Mouse (Mus musculus) left cerebral cortex, postnatal 25 days (tissue): Measurements from ENCODE around the gene Cyth1. TPM values are rescaled to one million over a fixed set of nuclear protein-coding genes. Genes with fewer than 3 reads are reported as not detected.
A peak's percentile ranks its signal among the peaks of the same experiment; 100 is the strongest.

Experiments used
- DNase-seq, 2 experiments: peaks; one replicate each; pipeline ENCODE4 v3.0.0; 2022; ENCODE audit warnings: low spot score in 2 of 2, mixed read lengths in 1 of 2
- intact Hi-C: fragments of 180-260 bp; cut with DNase I; formaldehyde crosslinking; loops from one replicate; pipeline ENCODE4 v1.15.1; 2025
- total RNA-seq, 2 experiments: library from RNA; stranded (reverse); gene quantifications; 2 replicates each; pipeline ENCODE4 v1.2.3; 2021

Cyth1 gene
- total RNA-seq, 2 experiments from 2014 or later, result 64.9 to 70.1 TPM

GRCm38 (mm10) chr11:118203469-118203868 is 44.9 kb downstream of the Cyth1 start:
- intact Hi-C loops, result no loop called here
- no peak for DNase-seq

GRCm38 (mm10) chr11:118202410-118203233 is 45.8 kb downstream of the Cyth1 start:
- peak; percentile 84 to 90 for DNase-seq
- intact Hi-C loops, result no loop called here

DNA sequence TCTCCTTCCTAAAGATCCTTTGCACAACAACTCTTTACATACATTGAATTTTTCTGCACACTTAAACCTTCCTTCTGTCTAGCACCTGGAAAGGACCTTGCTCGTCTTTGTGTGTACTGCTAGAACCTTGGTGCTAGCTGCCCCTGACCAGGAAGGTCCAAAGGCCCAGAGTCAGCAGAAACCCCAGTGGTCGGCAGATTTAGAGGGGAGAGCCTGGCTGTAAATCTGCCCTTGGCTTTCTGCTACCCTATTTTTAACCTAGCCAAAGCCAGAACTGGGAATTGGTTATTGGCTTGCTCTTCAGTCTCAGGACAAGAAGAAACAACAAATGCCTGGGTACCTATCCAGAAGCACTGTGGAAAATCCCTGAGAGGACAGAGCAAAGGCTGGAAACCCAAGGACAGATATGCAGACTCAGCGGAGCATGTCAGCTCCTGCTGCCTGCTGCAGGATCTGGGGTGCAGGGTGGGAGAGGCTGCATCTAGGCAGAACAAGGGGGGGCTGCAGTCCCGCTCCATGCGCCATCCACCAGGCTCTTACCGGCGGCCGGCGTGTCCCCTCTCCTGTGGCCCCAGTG is 46.5 kb downstream of the Cyth1 start:
- intact Hi-C loops, result no loop called here
- no peak for DNase-seq

GRCm38 (mm10) chr11:118200834-118201830 is 47.3 kb downstream of the Cyth1 start:
- intact Hi-C loops, result no loop called here
- no peak for DNase-seq

DNA sequence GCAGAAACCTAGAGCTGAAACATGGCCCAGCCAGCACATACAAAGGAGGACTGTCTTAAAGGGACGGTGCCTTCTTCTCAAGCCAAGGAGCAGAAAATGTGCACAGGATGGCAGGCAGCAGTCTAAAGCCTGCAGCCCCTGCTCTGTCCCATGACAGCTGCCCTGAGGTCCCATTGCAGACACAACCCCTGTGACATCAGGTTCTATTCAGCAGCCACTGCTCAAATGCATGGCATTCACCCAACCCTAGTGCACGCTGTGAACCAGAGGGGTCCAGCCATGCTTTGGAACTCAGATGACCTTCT is 50.1 kb downstream of the Cyth1 start:
- peak; percentile 43 to 51 for DNase-seq
- intact Hi-C loops, result no loop called here

DNA sequence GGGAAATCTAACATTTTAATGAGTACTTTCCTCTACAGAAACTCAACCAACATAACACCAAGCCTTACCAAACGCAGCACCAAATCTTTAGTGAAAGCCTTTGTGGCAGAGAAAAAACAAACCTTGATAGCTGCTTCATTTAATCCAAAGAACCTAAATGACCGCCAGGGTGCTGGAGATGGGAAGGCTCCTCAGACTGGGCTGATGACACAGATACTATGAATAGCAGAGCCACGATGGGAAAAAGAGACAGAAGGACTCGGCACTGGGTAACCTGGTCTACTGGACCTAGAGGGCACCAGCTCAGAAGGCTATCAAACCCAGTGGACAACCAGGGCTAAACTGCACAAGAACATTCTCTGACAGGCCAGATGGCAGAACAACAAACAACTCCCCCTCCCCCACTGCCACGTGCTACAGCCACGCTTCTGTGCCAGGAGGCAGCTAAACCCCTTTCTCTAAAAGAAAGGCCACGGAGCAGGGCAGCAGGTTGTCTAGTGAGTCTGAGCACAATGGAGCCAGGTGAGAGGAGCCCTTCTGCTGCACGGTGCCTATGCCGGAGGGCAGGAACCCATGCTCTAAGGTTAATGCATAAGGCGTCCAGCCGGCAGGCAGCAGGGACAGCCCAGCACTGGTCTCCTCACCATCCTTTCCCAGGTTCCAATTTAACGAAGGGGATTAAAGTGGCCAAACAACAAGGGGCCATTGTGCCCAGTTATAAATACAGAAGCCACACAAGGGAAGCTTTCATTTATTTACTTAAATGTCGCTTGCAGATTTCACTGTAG is 50.7 kb downstream of the Cyth1 start:
- intact Hi-C loops, result no loop called here
- DNase-seq, result peak; percentile 66 to 73

DNA sequence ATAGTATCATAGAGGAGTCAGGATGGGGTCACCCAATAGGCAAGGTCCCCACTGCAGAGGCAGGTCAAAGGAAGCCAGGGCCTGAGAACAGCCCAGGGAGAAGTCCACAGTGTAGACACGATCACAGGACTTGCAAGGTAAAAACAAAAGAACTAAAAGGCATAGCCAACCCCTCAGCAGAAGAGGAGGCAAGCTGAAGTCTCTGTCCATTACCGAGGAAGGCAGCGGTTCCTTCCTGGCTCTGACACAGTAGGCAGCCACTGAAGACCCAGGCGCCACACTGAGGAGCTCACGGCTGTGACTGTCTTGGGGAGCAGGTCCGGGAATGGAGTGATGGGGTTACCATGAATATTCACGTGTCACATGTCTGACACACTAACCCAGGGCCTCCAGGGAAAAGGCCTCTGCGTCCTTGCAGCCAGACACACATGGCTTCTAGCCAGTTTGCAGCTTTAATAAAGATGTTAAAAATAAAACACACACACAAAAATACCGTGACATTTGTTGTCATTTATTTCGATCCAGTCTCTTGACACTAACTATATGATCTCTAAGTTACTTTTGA is 51.5 kb downstream of the Cyth1 start:
- DNase-seq, result no peak
- intact Hi-C loops, result no loop called here

- DNase-seq, result no peak
- intact Hi-C loops, result no loop called here
Measured at GRCm38 (mm10) chr11:118193390-118194147, 54.8 kb downstream of the Cyth1 start.

DNA sequence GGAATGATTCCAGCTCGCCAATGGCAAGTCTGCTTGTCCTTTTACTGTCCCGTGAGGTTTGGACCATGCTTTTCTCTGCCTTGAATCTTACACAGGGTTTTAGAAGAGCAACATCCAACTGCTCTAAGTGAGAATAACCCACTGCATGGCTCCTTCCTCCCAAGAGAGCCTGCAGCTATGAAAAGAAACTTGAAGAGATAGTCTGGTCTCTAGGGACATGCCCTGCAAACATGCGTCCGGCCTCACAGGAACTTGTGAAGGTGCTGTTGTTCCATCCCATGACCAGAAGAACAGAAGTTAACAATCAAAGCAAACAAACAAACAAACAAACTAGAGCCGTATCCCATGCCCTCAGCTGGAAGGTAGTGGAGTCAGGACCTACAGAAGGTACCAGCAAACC is 55.4 kb downstream of the Cyth1 start:
- DNase-seq, result no peak

GRCm38 (mm10) chr11:118182768-118183167 is 65.6 kb downstream of the Cyth1 start:
- intact Hi-C loops, result no loop called here
- DNase-seq, result no peak

More for the DNA sequence above, 55.4 kb downstream of the Cyth1 start:
- intact Hi-C loops, result no loop called here

GRCm38 (mm10) chr11:118182353-118182752 is 66.0 kb downstream of the Cyth1 start:
- DNase-seq, result peak in 1 of 2 experiments; percentile 82
- intact Hi-C loops, result no loop called here

DNA sequence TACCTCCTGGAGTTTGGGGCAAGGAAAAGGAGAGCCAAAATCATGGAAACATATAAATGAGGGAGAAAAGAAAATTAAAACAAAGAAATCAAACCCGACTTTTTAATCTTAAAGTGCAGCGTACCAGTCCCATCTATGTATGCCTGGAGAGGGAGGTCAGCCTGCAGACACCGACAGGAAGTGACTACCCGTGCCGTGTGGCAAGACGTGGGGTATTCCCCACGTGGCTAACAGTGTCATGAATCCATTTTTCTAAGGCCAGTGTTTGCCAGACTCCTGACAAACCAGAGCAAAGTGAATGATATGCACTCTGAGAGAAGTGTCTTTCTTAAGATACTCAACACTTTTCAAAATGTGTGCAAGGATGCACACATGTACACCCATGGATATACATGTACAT is 68.2 kb downstream of the Cyth1 start:
- intact Hi-C loops, result loop anchor here (2.0 kb wide), 1 partner anchor 33 kb away; no protein-coding TSS in a partner anchor

GRCm38 (mm10) chr11:118178236-118178635 is 70.2 kb downstream of the Cyth1 start:
- no peak for DNase-seq
- intact Hi-C loops, result no loop called here

More for the DNA sequence above, 68.2 kb downstream of the Cyth1 start:
- no peak for DNase-seq

DNA sequence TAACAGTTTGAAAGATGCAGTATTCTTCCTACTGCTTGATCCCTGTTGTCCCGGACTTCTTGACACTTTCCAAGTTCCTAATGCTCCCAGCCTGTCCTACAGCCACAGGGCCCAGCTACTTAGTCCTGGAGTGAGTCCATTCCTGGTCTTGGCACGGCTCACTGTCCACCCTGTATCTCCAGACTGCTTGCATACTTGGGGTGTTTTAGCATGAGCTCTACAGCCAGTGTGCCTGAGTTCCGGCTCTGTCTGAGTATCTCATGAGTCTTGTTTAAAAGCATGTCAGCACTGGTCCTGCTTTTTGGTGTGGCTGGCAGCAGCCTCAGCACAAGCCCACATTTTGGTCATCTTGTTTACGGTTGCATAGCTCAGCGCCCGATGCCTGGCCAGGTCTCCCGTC is 73.6 kb downstream of the Cyth1 start:
- DNase-seq, result no peak
- intact Hi-C loops, result no loop called here

- intact Hi-C loops, result no loop called here
- no peak for DNase-seq
Measured at GRCm38 (mm10) chr11:118172768-118173167, 75.6 kb downstream of the Cyth1 start.

DNA sequence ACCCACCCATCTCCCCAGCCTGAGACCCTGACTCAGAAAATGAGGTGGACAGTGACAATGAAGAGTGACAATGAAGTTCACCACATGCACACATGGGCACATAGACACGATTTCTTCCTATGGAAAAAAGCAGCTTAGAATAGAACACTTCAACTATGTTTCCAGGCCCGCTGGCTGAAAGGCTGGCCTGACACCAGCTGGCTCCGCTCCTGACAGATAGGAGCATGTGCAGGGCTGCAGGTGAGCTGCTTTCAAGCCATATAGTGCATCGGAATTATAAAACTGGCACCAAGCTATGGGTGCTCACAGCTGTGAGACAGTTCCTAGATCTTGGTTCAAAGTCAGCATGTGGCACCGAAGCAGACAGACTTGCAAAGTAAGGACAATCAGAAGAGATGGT is 78.1 kb downstream of the Cyth1 start:
- intact Hi-C loops, result no loop called here
- no peak for DNase-seq

DNA sequence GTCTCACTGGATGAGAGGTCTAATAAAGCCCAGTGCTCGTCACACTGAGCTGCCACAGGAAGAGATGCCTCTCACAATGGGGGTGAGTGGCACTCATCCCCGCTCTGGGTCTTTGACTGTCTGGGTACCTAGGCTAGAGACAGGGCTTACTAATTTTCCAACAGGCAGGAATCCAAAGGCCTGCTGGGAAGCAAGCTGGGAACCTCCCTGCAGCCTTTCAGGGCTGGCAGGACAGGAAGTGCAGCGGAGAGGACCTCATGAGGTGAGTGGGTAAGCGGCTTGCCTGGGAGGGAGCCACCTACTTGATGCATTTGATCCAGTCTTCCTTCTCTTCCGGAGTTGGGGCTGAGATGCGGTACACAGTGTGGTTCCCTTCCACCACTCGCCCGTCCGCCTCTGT is 79.7 kb downstream of the Cyth1 start:
- intact Hi-C loops, result no loop called here
- DNase-seq, result no peak

- DNase-seq, result no peak
- intact Hi-C loops, result no loop called here
Measured at GRCm38 (mm10) chr11:118166626-118167025, 81.8 kb downstream of the Cyth1 start.
